In genomic region chr1:185363526-185364182, GRCm38 (mm10) we compare ENCODE assay signal across 8 mouse cellular contexts. TPM values are rescaled to one million over a fixed set of nuclear protein-coding genes. Genes with fewer than 3 reads are reported as not detected.
DNase-seq lines count a peak whose midpoint lies in the region; ATAC-seq lines count a peak whose summit lies in the region.

No protein-coding gene starts in this region.

- H3K27me3 ChIP-seq in hindbrain, embryonic 13.5 days, result no peaks in the 10 kb centered on the region

- ATAC-seq in hindbrain, embryonic 13.5 days (ENCODE audit: low FRiP score), result peak; percentile 34

- H3K4me3 ChIP-seq in hindbrain, embryonic 13.5 days, result peak overlapping the region; percentile 84

- H3K9me3 ChIP-seq in hindbrain, embryonic 13.5 days, result no peaks in the 10 kb centered on the region

- H3K9ac ChIP-seq in hindbrain, embryonic 13.5 days, result peak overlapping the region; percentile 90

- H3K4me1 ChIP-seq in hindbrain, embryonic 13.5 days (replicated peaks), result peaks cover 32% of the 10 kb centered on the region

- H3K36me3 ChIP-seq in hindbrain, embryonic 13.5 days, result peaks cover 5% of the 10 kb centered on the region; the same call in 1 of the 2 replicates

- H3K27ac ChIP-seq in hindbrain, embryonic 13.5 days, result peak overlapping the region; percentile 96

- peak; percentile 30 for DNase-seq in urinary bladder, postnatal 25 days (ENCODE audit: low spot score)
- DNase-seq in urinary bladder, postnatal 10 days (ENCODE audit: low spot score), result no peak
- peak; percentile 54 to 65 for DNase-seq in cerebellum, postnatal 14 days
- peak; percentile 33 to 42 for DNase-seq in frontal cortex, postnatal 36 days (ENCODE audit: low spot score in 2 of 2)
- peak; percentile 22 to 55 for DNase-seq in layer of hippocampus, postnatal 14 days (ENCODE audit: low spot score in 2 of 2)
- DNase-seq in lung, postnatal 14 days, result peak; percentile 55
- DNase-seq in retina, embryonic 14.5 days (ENCODE audit: low spot score), result peak; percentile 70

- WGBS in hindbrain, embryonic 13.5 days, result 6% methylated on average over 22 of the region's 22 CpGs

- peak overlapping the region; percentile 72 for H3K4me2 ChIP-seq in hindbrain, embryonic 13.5 days

RNA-seq across cellular contexts. Expression of gene Eprs, which starts 0.8 kb away (rescaled TPM):
- polyA plus RNA-seq in hindbrain, embryonic 13.5 days (2015; fragmentation: Nextera tagmentation; extraction: Ambion mirVana), result 146 and 155 TPM in 2 replicates
- total RNA-seq in layer of hippocampus, postnatal 14 days (2021), result 10 to 100 TPM; 79.3 to 83.3 TPM

RNA-seq across cellular contexts. Expression of gene Bpnt1, which starts 31.7 kb away (rescaled TPM):
- polyA plus RNA-seq in hindbrain, embryonic 13.5 days (2015; fragmentation: Nextera tagmentation; extraction: Ambion mirVana), result 41.0 and 46.6 TPM in 2 replicates
- total RNA-seq in layer of hippocampus, postnatal 14 days (2021), result 10 to 100 TPM; 74.4 to 75.1 TPM

RNA-seq across cellular contexts. Expression of gene Iars2, which starts 34.5 kb away (rescaled TPM):
- polyA plus RNA-seq in hindbrain, embryonic 13.5 days (2015; fragmentation: Nextera tagmentation; extraction: Ambion mirVana), result 17.8 and 18.3 TPM in 2 replicates
- 10 to 100 TPM; 31.9 to 35.3 TPM for total RNA-seq in layer of hippocampus, postnatal 14 days (2021)
